Mouse (Mus musculus) CH12.LX (cell line): ENCODE measurements around the gene Clcn2. TPM values are rescaled to one million over a fixed set of nuclear protein-coding genes. Genes with fewer than 3 reads are reported as not detected.

ENCODE experiments used
- DNase-seq: peaks from one replicate; pipeline ENCODE4 v3.0.0-alpha.2; 2013; ENCODE audit errors: extremely low read depth
- H3K27ac ChIP-seq: 2 replicates; pipeline ENCODE4 v1.5.1; 2012; ENCODE audit warnings: low read depth, mild to moderate bottlenecking, control low read depth, moderate library complexity; ENCODE audit not compliant: insufficient read depth
- H3K27me3 ChIP-seq: replicated peaks from 2 replicates; pipeline ENCODE3; 2012; ENCODE audit warnings: inconsistent platforms
- H3K36me3 ChIP-seq, 2 experiments: replicated peaks in 1 of 2; 2 replicates each; pipeline versions ENCODE3 to v1.6.1; 2012; ENCODE audit warnings: inconsistent platforms in 1 of 2, low read length in 1 of 2, mild to moderate bottlenecking in 1 of 2, mixed read lengths in 1 of 2, moderate library complexity in 1 of 2; ENCODE audit not compliant: control insufficient read depth in 1 of 2, insufficient read depth in 1 of 2
- H3K4me1 ChIP-seq, 2 experiments: 2 replicates each; pipeline ENCODE4 v1.6.1; 2012; ENCODE audit warnings: inconsistent platforms in 1 of 2, moderate library complexity in 1 of 2; ENCODE audit not compliant: insufficient read depth in 2 of 2, control insufficient read depth in 1 of 2
- H3K4me2 ChIP-seq: 2 replicates; pipeline ENCODE4 v1.6.1; 2012; ENCODE audit warnings: low read depth, mild to moderate bottlenecking, control low read depth; ENCODE audit not compliant: poor library complexity, insufficient read depth, severe bottlenecking
- H3K4me3 ChIP-seq, 3 experiments: fragments of 150-350 bp in 1 of 3; sonication (generic) in 1 of 3; replicated peaks in 1 of 3; 2 replicates each; pipeline versions ENCODE3 to v1.5.1; 2011 to 2012; ENCODE audit warnings: low read depth in 2 of 3, low read length in 2 of 3, mild to moderate bottlenecking in 2 of 3, moderate library complexity in 2 of 3, control low read depth in 1 of 3, improper control_type of control experiment in 1 of 3, inconsistent platforms in 1 of 3, mixed read lengths in 1 of 3; ENCODE audit not compliant: poor library complexity in 1 of 3
- H3K79me2 ChIP-seq: replicated peaks from 2 replicates; pipeline ENCODE4 v1.6.1; 2012; ENCODE audit warnings: mild to moderate bottlenecking, moderate library complexity; ENCODE audit not compliant: control insufficient read depth, poor library complexity, insufficient read depth, severe bottlenecking; ENCODE audit errors: extremely low read depth
- H3K9ac ChIP-seq: 2 replicates; pipeline ENCODE4 v1.6.1; 2012; ENCODE audit warnings: low read depth, mild to moderate bottlenecking, control low read depth, moderate library complexity; ENCODE audit not compliant: insufficient read depth
- H3K9me3 ChIP-seq: replicated peaks from 2 replicates; pipeline ENCODE3; 2012; ENCODE audit warnings: low read length, inconsistent platforms, mixed read lengths
- BHLHE40 ChIP-seq: IDR thresholded peaks from 2 replicates; pipeline ENCODE4 v1.6.1; 2011; ENCODE audit warnings: mild to moderate bottlenecking, low read depth, low read length, improper control_type of control experiment
- CHD1 ChIP-seq: IDR thresholded peaks from 2 replicates; pipeline ENCODE4 v1.6.1; 2012; ENCODE audit warnings: low read depth, low read length, improper control_type of control experiment, inconsistent platforms
- CHD2 ChIP-seq: IDR thresholded peaks from 2 replicates; pipeline ENCODE4 v1.6.1; 2011; ENCODE audit warnings: low read length, improper control_type of control experiment
- CTCF ChIP-seq, 2 experiments: IDR thresholded peaks in 1 of 2; conservative IDR thresholded peaks in 1 of 2; 2 replicates each; pipeline ENCODE4 v1.5.1; 2011 to 2012; ENCODE audit warnings: low read depth in 2 of 2, low read length in 2 of 2, improper control_type of control experiment in 1 of 2, inconsistent platforms in 1 of 2, mild to moderate bottlenecking in 1 of 2, moderate library complexity in 1 of 2
- E2F4 ChIP-seq: IDR thresholded peaks from 2 replicates; pipeline ENCODE4 v1.6.1; 2011; ENCODE audit warnings: low read depth, low read length, improper control_type of control experiment; ENCODE audit not compliant: insufficient replicate concordance
- ELF1 ChIP-seq: IDR thresholded peaks from 2 replicates; pipeline ENCODE4 v1.6.1; 2014; ENCODE audit warnings: low read depth, mild to moderate bottlenecking, inconsistent platforms, low read length, improper control_type of control experiment
- EP300 ChIP-seq: IDR thresholded peaks from 2 replicates; pipeline ENCODE4 v1.6.1; 2011; ENCODE audit warnings: low read length, improper control_type of control experiment
- ETS1 ChIP-seq: conservative IDR thresholded peaks from 2 replicates; pipeline ENCODE4 v1.6.1; 2012; ENCODE audit warnings: low read depth, mild to moderate bottlenecking, inconsistent platforms, low read length, improper control_type of control experiment, moderate library complexity
- HCFC1 ChIP-seq: IDR thresholded peaks from 2 replicates; pipeline ENCODE4 v1.6.1; 2012; ENCODE audit warnings: low read depth, mild to moderate bottlenecking, inconsistent platforms, low read length, improper control_type of control experiment
- JUND ChIP-seq: conservative IDR thresholded peaks from 2 replicates; pipeline ENCODE4 v1.6.1; 2011; ENCODE audit warnings: low read depth, low read length, improper control_type of control experiment
- KAT2A ChIP-seq: IDR thresholded peaks from 2 replicates; pipeline ENCODE4 v1.6.1; 2012; ENCODE audit warnings: low read length, improper control_type of control experiment, inconsistent platforms; ENCODE audit not compliant: insufficient replicate concordance
- MAX ChIP-seq: IDR thresholded peaks from 2 replicates; pipeline ENCODE4 v1.6.1; 2011; ENCODE audit warnings: low read length, improper control_type of control experiment
- MEF2A ChIP-seq: IDR thresholded peaks from 2 replicates; pipeline ENCODE4 v1.6.1; 2014; ENCODE audit warnings: low read depth, mild to moderate bottlenecking, inconsistent platforms, low read length, improper control_type of control experiment, borderline replicate concordance
- RCOR1 ChIP-seq: conservative IDR thresholded peaks from 2 replicates; pipeline ENCODE4 v1.6.1; 2012; ENCODE audit warnings: low read depth, mild to moderate bottlenecking, inconsistent platforms, low read length, improper control_type of control experiment
- SMC3 ChIP-seq: IDR thresholded peaks from 2 replicates; pipeline ENCODE4 v1.6.1; 2011; ENCODE audit warnings: low read depth, low read length, improper control_type of control experiment
- TBP ChIP-seq: conservative IDR thresholded peaks from 2 replicates; pipeline ENCODE4 v1.6.1; 2011; ENCODE audit warnings: low read depth, low read length, improper control_type of control experiment
- UBTF ChIP-seq: IDR thresholded peaks from 2 replicates; pipeline ENCODE4 v1.6.1; 2012; ENCODE audit warnings: low read depth, mild to moderate bottlenecking, inconsistent platforms, low read length, improper control_type of control experiment, moderate library complexity
- USF1 ChIP-seq: IDR thresholded peaks from 2 replicates; pipeline ENCODE4 v1.6.1; 2014; ENCODE audit warnings: low read depth, mild to moderate bottlenecking, inconsistent platforms, low read length, improper control_type of control experiment
- USF2 ChIP-seq: conservative IDR thresholded peaks from 2 replicates; pipeline ENCODE4 v1.6.1; 2011; ENCODE audit warnings: low read depth, low read length, improper control_type of control experiment
- ZC3H11A ChIP-seq: IDR thresholded peaks from 2 replicates; pipeline ENCODE4 v1.6.1; 2012; ENCODE audit warnings: low read depth, mild to moderate bottlenecking, inconsistent platforms, low read length, improper control_type of control experiment
- ZMIZ1 ChIP-seq: IDR thresholded peaks from 2 replicates; pipeline ENCODE4 v1.6.1; 2012; ENCODE audit warnings: low read depth, mild to moderate bottlenecking, inconsistent platforms, low read length, improper control_type of control experiment
- ZNF384 ChIP-seq: IDR thresholded peaks from 2 replicates; pipeline ENCODE4 v1.6.1; 2012; ENCODE audit warnings: low read depth, low read length, improper control_type of control experiment, inconsistent platforms
- dilution Hi-C: fragments of 300-500 bp; cut with MboI; formaldehyde crosslinking; loops from 2 replicates; pipeline ENCODE4 v1.14.3; 2020; ENCODE audit warnings: low sequenced_read_pairs; ENCODE audit not compliant: extremely low pct_unique_long_range_greater_than_20kb, extremely low pct_ligation_motif_present
- in situ Hi-C: fragments of 300-500 bp; cut with MboI; formaldehyde crosslinking; loops from 3 replicates; pipeline ENCODE4 v1.14.3; 2019; ENCODE audit warnings: low sequenced_read_pairs, low pct_ligation_motif_present, low pct_unique_long_range_greater_than_20kb, mixed read lengths
- polyA plus RNA-seq: library from polyadenylated mRNA; unstranded; fragments of >175 nt; gene quantifications from 2 replicates; pipeline ENCODE4 v1.2.1, GENCODE M21; 2012; ENCODE audit warnings: low read depth; ENCODE audit not compliant: insufficient read length
- total RNA-seq, 2 experiments: library from RNA; depleted of rRNA; stranded (reverse); fragments of 300-350 nt in 1 of 2; fragments of >200 nt in 1 of 2; gene quantifications; 2 replicates each; pipeline ENCODE4 v1.2.3; 2012 to 2014

Gene Clcn2
- total and polyA plus RNA-seq, 3 experiments = 1.2 to 4.5 (median 4.1) TPM

- Histone ChIP-seq H3K27ac (no peak overlapping the region), H3K4me1 (peaks cover 4 to 13% of the 10 kb centered on the region in 2 experiments), H3K79me2 (no peaks in the 10 kb centered on the region), H3K9me3 (no peaks in the 10 kb centered on the region), H3K27me3 (peaks cover 2% of the 10 kb centered on the region), H3K4me3 (no peak overlapping the region), H3K4me2 (no peak overlapping the region), H3K36me3 (no peaks in the 10 kb centered on the region), H3K9ac (no peak overlapping the region)
- in situ Hi-C loops (no loop called here), dilution Hi-C loops (no loop called here)
- no peak for DNase-seq
- TF ChIP-seq MAX (no peak), ETS1 (no peak), CHD2 (no peak), ZC3H11A (no peak), EP300 (no peak), ELF1 (no peak), CHD1 (no peak), RCOR1 (no peak), SMC3 (no peak), USF1 (no peak), CTCF (conservative IDR thresholded peaks at IDR 0.05 in 1 of 2, IDR thresholded peaks at IDR 0.05 in 1 of 2; ENCODE audit: low read depth in 2 of 2, low read length in 2 of 2) (no peak)
These were observed 38.5 kb upstream of the Clcn2 start for GRCm38 (mm10) chr16:20756052-20756451.

GRCm38 (mm10) chr16:20750518-20750917, 33.0 kb upstream of the Clcn2 start:
- dilution Hi-C loops (no loop called here), in situ Hi-C loops (no loop called here)
- Histone ChIP-seq H3K27me3 (peaks cover 3% of the 10 kb centered on the region), H3K27ac (no peak overlapping the region), H3K9ac (no peak overlapping the region), H3K79me2 (no peaks in the 10 kb centered on the region), H3K36me3 (no peaks in the 10 kb centered on the region), H3K4me2 (no peak overlapping the region), H3K4me3 (no peak overlapping the region), H3K4me1 (peaks cover 2 to 3% of the 10 kb centered on the region in 2 experiments; a peak in 3 of 4 replicates), H3K9me3 (no peaks in the 10 kb centered on the region)
- DNase-seq = no peak
- TF ChIP-seq ZNF384 (peak; percentile 69), KAT2A (no peak), EP300 (no peak), BHLHE40 (no peak), USF2 (no peak)

- H3K27ac ChIP-seq = no peak overlapping the region
- no peak for DNase-seq
- H3K36me3 ChIP-seq = no peaks in the 10 kb centered on the region
- dilution Hi-C loops = no loop called here
- H3K4me3 ChIP-seq = no peak overlapping the region
- TF ChIP-seq UBTF (no peak), E2F4 (no peak), EP300 (no peak), JUND (no peak), MEF2A (no peak), USF1 (no peak), HCFC1 (no peak), TBP (no peak), ZMIZ1 (no peak)
- TF ChIP-seq, all 38 proteins: peak for 0
- H3K9me3 ChIP-seq = no peaks in the 10 kb centered on the region
- H3K4me1 ChIP-seq = peaks cover 3 to 6% of the 10 kb centered on the region in 2 experiments
- H3K4me2 ChIP-seq = no peak overlapping the region
- in situ Hi-C loops = no loop called here
- no peaks in the 10 kb centered on the region for H3K79me2 ChIP-seq
- H3K27me3 ChIP-seq = peaks cover 1% of the 10 kb centered on the region
- no peak overlapping the region for H3K9ac ChIP-seq
These were observed 29.1 kb upstream of the Clcn2 start for GRCm38 (mm10) chr16:20746641-20747040.
